Mouse (Mus musculus) v-Abl transformed pro-B cells (cell line): ENCODE measurements around the gene Cacna2d4.

Experiments
- in situ Hi-C, 2 experiments: fragments of 400-800 bp; cut with MboI; formaldehyde crosslinking; loops; one replicate each; pipeline ENCODE4 v1.15.1; 2025; ENCODE audit not compliant: unreplicated experiment in 2 of 2

The Cacna2d4 gene

DNA sequence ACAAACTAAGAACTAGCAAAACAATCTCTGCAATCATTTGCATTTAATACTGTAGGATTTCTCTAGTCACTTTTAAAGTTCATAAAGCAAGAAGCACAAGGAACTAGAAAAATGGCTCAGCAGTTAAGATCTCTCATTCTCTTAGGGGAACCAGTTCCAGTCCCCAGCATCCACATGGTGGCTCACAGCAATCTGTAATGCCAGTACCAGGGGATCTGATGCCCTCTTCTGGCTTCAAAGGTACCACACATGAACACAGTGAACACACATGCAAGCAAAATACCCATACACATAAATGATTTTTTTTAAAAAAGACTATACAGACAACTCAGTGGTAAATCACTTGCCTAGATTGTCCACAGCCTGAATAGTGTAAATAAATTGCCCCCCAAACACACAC is 135.3 kb downstream of the Cacna2d4 start:
- in situ Hi-C loops = no loop called here

GRCm38 (mm10) chr6:119372237-119372636 is 135.9 kb downstream of the Cacna2d4 start:
- in situ Hi-C loops = no loop called here

- in situ Hi-C loops = no loop called here
These were observed 136.8 kb downstream of the Cacna2d4 start for GRCm38 (mm10) chr6:119373000-119373705.

DNA sequence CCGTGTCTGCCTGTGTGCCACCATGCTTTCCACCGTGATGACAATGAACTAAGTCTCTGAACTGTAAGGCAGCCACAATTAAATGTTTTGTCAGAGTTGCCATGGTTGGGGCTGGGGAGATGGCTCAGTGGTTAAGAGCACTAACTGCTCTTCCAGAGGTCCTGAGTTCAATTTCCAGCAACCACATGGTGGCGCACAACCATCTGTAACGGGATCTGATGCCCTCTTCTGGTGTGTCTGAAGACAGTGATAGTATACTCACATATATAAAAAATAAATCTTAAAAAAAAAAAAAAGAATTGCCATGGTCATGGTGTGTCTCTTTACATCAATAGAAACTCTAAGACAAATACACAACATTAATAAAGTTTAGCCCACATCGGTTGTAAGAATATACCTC is 138.7 kb downstream of the Cacna2d4 start:
- in situ Hi-C loops = loop anchor here (25.0 kb wide), 3 partner anchors 1087 to 1488 kb away; partner anchors contain the start of genes Hnrnpf (in 1 of the 2) and Il17ra (in 1 of the 2)

GRCm38 (mm10) chr6:119377613-119378012 is 141.3 kb downstream of the Cacna2d4 start:
- in situ Hi-C loops = loop anchor here (25.0 kb wide), 3 partner anchors 1085 to 1490 kb away; partner anchors contain the start of genes Hnrnpf (in 1 of the 2) and Il17ra (in 1 of the 2)

DNA sequence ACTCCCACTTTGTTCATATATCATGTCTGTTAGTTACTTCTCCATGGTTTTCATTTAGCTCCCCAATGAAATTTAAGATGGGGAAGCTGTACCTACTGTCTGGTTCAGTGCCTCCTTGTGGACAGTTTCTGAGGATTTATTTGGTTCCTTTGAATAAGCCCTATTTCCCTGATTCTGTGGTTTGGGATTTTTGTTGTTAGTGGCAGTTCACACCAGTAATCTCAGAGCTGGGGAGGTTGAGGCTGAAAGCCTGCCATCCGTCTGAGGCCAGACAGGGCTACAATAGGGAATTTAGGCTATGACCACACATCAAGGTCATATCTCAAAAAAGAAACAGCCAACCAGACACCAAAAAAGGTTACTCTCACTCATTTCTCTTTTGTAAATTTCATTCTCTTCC is 142.3 kb downstream of the Cacna2d4 start:
- in situ Hi-C loops = loop anchor here (25.0 kb wide), 3 partner anchors 1084 to 1491 kb away; partner anchors contain the start of genes Hnrnpf (in 1 of the 2) and Il17ra (in 1 of the 2)

- in situ Hi-C loops = loop anchor here (5.0 to 25.0 kb wide), 4 partner anchors 33 to 1498 kb away; partner anchors contain the start of genes Hnrnpf (in 1 of the 2) and Il17ra (in 1 of the 2)
These were observed 149.3 kb downstream of the Cacna2d4 start for GRCm38 (mm10) chr6:119385668-119386067.

GRCm38 (mm10) chr6:119386421-119386820 is 150.1 kb downstream of the Cacna2d4 start:
- in situ Hi-C loops = loop anchor here (5.0 to 25.0 kb wide), 4 partner anchors 34 to 1499 kb away; partner anchors contain the start of genes Hnrnpf (in 1 of the 2) and Il17ra (in 1 of the 2)

DNA sequence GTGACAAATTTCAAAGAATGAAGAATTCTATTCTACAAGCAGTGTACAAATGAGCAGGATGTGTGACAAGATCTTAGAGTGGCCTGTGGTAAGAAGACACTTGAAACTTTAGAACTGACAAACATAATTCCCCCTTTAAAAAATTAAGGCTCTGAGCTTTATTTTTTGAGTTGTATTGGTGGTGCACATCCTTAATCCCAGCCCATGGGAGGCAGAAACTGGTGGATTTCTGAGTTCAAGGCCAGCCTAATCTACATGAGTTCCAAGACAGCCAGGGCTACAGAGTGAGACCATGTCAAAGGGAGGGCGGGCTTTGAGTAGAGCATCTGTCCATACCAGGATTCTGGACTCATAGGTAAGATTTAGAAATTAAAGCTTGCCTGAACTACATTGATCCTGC is 150.5 kb downstream of the Cacna2d4 start:
- in situ Hi-C loops = loop anchor here (5.0 to 25.0 kb wide), 4 partner anchors 35 to 1500 kb away; partner anchors contain the start of genes Hnrnpf (in 1 of the 2) and Il17ra (in 1 of the 2)

DNA sequence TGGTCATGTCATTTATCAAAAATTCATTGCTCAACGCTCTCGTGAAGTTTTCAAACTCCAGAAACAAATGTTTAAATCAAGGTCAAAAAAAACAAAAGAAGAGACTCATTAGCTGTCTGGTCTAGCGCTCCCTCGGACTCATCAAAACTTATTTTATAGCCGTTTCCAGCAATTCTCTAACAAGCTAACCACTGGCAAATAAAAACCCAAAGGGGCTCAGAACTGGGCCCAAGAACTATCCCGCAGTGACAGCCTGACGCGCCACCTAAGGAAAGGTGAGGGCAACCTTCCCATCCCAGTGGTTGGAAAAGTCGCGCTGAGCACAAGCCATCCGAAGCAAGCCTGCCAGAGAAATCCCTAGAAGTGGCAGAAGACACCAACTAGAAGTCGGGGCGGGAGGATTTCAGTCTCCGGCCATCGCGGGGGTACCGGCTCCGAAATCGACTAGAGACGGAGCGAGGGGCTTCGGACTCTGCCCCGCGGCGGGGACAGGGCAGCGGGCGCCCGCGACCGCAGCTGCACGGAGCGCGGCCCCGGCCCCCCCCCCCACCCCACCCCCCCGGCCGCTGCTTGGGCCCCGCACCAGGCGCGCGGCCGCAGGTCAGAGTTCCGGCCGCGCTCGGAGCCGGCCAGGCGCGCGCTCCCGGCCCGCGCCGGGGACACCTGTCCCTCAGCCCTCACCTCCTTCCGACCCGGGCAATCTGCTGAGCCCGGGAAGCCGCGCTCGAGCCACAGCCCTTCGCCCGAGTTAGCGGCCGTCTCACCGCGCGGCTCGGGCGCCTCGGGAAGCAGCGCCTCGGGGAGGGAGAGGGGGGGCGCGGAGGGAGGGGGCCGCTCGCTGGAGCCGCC is 151.7 kb downstream of the Cacna2d4 start:
- in situ Hi-C loops = loop anchor here (5.0 to 25.0 kb wide), 4 partner anchors 36 to 1501 kb away; partner anchors contain the start of genes Hnrnpf (in 1 of the 2) and Il17ra (in 1 of the 2)

DNA sequence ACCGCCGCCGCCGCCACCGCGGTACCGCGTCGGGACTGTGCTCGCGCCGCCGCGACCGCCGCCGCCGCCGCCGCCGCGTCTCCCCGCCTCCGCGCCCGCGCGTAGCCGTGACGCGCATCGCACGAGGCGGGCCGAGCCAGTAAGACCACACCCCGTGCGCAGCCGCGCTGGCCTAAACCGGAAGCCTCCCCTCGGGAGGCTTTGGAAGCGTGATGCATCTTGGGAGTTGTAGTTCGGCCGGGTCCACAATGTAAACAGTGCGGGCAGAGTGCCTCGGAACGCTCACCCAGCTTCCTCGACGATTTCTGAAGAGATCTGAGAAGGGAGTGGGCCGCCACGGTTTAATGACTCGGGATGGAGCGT is 152.3 kb downstream of the Cacna2d4 start:
- in situ Hi-C loops = loop anchor here (5.0 to 25.0 kb wide), 4 partner anchors 36 to 1501 kb away; partner anchors contain the start of genes Hnrnpf (in 1 of the 2) and Il17ra (in 1 of the 2)

DNA sequence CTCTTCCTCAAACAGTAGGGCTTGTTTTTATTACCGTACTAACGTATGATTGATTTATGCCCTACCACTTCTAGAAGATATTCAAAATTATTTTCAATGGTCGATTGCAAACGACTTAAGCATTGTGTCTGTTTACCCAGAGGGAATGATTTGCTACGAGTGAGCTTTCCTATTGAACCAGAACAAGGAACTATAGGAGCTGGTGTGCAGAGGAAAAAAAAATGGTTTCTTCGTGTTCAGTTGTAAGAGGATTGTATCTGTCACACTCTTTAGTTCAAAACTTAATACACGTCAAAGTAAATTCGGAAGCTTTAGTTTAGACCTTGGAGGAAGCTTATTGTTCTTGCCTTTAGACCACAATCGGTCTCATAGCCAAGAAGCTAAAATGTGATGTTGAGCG is 152.8 kb downstream of the Cacna2d4 start:
- in situ Hi-C loops = loop anchor here (5.0 to 25.0 kb wide), 4 partner anchors 37 to 1502 kb away; partner anchors contain the start of genes Hnrnpf (in 1 of the 2) and Il17ra (in 1 of the 2)

- in situ Hi-C loops = loop anchor here (5.0 to 25.0 kb wide), 4 partner anchors 37 to 1503 kb away; partner anchors contain the start of genes Hnrnpf (in 1 of the 2) and Il17ra (in 1 of the 2)
These were observed 154.4 kb downstream of the Cacna2d4 start for GRCm38 (mm10) chr6:119390728-119391127.

GRCm38 (mm10) chr6:119392836-119393235 is 156.5 kb downstream of the Cacna2d4 start:
- in situ Hi-C loops = loop anchor here (5.0 to 25.0 kb wide), 4 partner anchors 34 to 1506 kb away; partner anchors contain the start of genes Hnrnpf (in 1 of the 2) and Il17ra (in 1 of the 2)

DNA sequence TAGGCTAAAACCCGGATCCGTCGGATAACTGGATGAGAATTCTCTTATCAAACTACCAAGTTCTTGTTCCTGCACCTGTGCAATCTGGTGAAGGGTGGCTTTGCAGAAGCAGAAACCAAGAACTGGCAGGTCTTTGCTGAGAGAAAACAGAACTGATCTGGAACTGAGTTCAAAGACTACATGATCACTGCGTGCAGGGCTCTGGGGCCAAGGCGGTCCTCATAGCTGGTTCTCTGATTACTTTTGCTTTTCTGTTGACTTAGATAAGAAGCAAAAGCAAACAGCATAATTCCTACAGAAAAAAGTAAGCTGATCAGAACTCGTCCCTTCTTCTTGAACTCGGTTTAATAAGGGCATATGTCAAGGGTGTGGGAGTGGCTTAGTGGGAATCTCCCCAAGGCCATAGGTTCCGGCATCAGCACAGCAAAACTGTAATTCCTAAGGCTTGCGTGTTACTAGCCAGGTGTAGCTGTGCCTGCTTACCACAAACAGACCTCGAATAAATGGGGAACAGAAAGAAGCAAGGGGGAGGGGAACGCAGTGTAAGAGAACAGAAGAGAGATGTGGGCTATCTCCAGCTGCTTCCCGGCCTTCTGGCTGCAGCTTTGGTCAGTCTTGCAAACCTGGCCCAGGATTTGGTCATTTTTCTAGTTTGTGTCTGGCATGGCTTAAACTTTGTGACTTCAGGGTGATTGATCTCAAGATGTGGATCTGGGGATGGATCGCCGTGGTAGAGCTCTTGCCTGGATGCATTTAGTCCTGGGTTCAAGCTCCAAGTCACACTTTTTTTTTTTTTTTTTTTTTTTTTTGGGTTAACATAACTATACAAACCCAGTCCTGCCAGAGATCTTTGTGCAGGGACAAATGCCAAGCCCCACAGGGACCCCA is 159.3 kb downstream of the Cacna2d4 start:
- in situ Hi-C loops = loop anchor here (25.0 kb wide), 3 partner anchors 1067 to 1508 kb away; partner anchors contain the start of genes Hnrnpf (in 1 of the 2) and Il17ra (in 1 of the 2)

- in situ Hi-C loops = loop anchor here (25.0 kb wide), 3 partner anchors 1066 to 1509 kb away; partner anchors contain the start of genes Hnrnpf (in 1 of the 2) and Il17ra (in 1 of the 2)
These were observed 159.9 kb downstream of the Cacna2d4 start for GRCm38 (mm10) chr6:119396309-119396634.

GRCm38 (mm10) chr6:119399371-119399770 is 163.0 kb downstream of the Cacna2d4 start:
- in situ Hi-C loops = loop anchor here (25.0 kb wide), 3 partner anchors 1063 to 1512 kb away; partner anchors contain the start of genes Hnrnpf (in 1 of the 2) and Il17ra (in 1 of the 2)

GRCm38 (mm10) chr6:119400649-119401048 is 164.3 kb downstream of the Cacna2d4 start:
- in situ Hi-C loops = no loop called here
